Mouse (Mus musculus): ENCODE measurements at regions not wholly inside any gene's neighbourhood (a gene's known extent, or its start where the extent isn't known, plus 50 kb on each side); places are given as distances from the start of the nearest gene placed in this dataset.

DNA sequence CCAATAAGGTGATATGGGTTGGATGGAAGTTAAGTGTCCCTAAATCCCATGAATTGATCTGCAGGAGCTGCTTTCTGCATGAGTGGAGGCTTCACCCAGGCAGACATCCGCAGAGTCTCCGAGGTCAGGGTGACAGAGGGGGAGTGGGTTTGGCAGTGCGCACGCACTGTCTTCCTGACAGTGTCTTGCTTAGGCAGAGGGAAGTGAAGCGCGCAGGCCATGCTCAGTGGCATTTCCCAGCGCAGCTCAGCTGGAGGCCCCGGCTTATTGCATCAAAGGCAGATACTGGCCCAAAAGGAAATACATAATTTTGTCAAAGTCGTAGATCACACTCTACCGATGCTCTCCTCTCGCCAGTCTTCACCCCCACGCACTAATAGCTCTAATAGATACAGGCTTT, 252.7 kb upstream of the Dnajc24 start:
- no peaks in the 10 kb centered on the region for H3K27me3 ChIP-seq (ENCODE audit: control insufficient read depth, insufficient read depth, low read length)
- H3K4me2 ChIP-seq (replicated peaks; ENCODE audit: low read depth, low read length, severe bottlenecking): no peak overlapping the region
- H3K9me3 ChIP-seq (ENCODE audit: control insufficient read depth, low read length): no peaks in the 10 kb centered on the region
- H3K36me3 ChIP-seq (ENCODE audit: control insufficient read depth, insufficient read depth, low read length): no peaks in the 10 kb centered on the region
- TF ChIP-seq POLR2A (IDR thresholded peaks at IDR 0.05; ENCODE audit: borderline replicate concordance, extremely low read depth, insufficient read depth, insufficient read length): no peak
- H3K27ac ChIP-seq (replicated peaks; ENCODE audit: low read depth, low read length): no peak overlapping the region
- H3K4me1 ChIP-seq (ENCODE audit: control insufficient read depth, insufficient read depth, low read length): no peaks in the 10 kb centered on the region
- H3K4me3 ChIP-seq (replicated peaks; ENCODE audit: low read length): no peak overlapping the region
- DNase-seq (ENCODE audit: low spot score) (no peak), ATAC-seq (ENCODE audit: low FRiP score, low read depth) (no peak)
- 57% methylated on average over 12 of the region's 12 CpGs for WGBS
- no peak overlapping the region for H3K9ac ChIP-seq (ENCODE audit: low read depth, low read length, severe bottlenecking)

DNA sequence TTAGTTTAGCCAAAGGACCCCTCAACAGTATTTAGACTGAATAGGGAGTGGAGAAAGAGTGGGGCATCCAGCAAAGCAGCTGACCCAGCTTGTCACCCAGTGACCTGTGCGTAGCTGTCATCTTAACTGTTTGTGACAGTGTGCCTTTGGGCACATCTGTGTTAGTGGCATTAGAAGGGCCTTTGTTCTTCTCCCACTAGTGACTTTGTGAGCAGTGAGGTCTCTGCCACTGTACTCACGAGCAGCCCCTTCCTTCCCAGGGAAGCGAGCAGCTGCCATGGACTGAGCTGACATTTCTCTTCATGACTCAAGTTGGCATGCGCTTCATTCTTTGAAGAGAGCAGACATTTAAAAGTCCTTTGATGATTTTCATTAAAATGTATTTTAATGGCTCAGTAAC, 231.0 kb upstream of the Dnajc24 start:
- Histone ChIP-seq H3K4me3 (replicated peaks; ENCODE audit: low read length) (no peak overlapping the region), H3K27ac (replicated peaks; ENCODE audit: low read depth, low read length) (no peak overlapping the region), H3K9me3 (ENCODE audit: control insufficient read depth, low read length) (no peaks in the 10 kb centered on the region), H3K36me3 (ENCODE audit: control insufficient read depth, insufficient read depth, low read length) (no peaks in the 10 kb centered on the region), H3K27me3 (ENCODE audit: control insufficient read depth, insufficient read depth, low read length) (no peaks in the 10 kb centered on the region), H3K4me1 (ENCODE audit: control insufficient read depth, insufficient read depth, low read length) (no peaks in the 10 kb centered on the region), H3K9ac (ENCODE audit: low read depth, low read length, severe bottlenecking) (no peak overlapping the region), H3K4me2 (replicated peaks; ENCODE audit: low read depth, low read length, severe bottlenecking) (no peak overlapping the region)
- TF ChIP-seq POLR2A (IDR thresholded peaks at IDR 0.05; ENCODE audit: borderline replicate concordance, extremely low read depth, insufficient read depth, insufficient read length): no peak
- no peak for DNase-seq (ENCODE audit: low spot score)
- no peak for ATAC-seq (ENCODE audit: low FRiP score, low read depth)
- 75% methylated on average over 4 of the region's 4 CpGs for WGBS

DNA sequence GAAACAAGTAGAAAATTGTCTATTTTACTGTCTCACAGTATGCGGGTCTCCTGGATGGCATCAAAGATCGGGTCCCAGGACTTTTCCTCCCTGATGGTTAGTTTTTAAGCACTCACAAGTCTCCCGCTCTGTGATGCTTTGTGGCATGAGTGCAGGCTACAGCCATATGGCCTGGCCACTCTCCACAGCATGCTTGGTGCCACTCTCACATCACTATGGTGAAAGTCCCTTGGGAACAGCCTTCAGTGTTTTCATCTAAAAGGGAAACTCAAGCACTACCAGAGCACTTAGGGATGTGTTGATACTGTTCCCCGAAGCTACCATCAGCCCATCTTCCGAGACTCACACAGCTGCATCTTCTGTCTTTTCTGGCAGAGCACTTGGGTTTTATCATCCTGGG, 227.8 kb upstream of the Dnajc24 start:
- Histone ChIP-seq H3K36me3 (ENCODE audit: control insufficient read depth, insufficient read depth, low read length) (no peaks in the 10 kb centered on the region), H3K9me3 (ENCODE audit: control insufficient read depth, low read length) (no peaks in the 10 kb centered on the region), H3K4me2 (replicated peaks; ENCODE audit: low read depth, low read length, severe bottlenecking) (no peak overlapping the region), H3K27ac (replicated peaks; ENCODE audit: low read depth, low read length) (no peak overlapping the region), H3K4me3 (replicated peaks; ENCODE audit: low read length) (no peak overlapping the region), H3K27me3 (ENCODE audit: control insufficient read depth, insufficient read depth, low read length) (no peaks in the 10 kb centered on the region), H3K9ac (ENCODE audit: low read depth, low read length, severe bottlenecking) (no peak overlapping the region), H3K4me1 (ENCODE audit: control insufficient read depth, insufficient read depth, low read length) (no peaks in the 10 kb centered on the region)
- 84% methylated on average over 5 of the region's 5 CpGs for WGBS
- DNase-seq (ENCODE audit: low spot score) (no peak), ATAC-seq (ENCODE audit: low FRiP score, low read depth) (no peak)
- TF ChIP-seq POLR2A (IDR thresholded peaks at IDR 0.05; ENCODE audit: borderline replicate concordance, extremely low read depth, insufficient read depth, insufficient read length): no peak

DNA sequence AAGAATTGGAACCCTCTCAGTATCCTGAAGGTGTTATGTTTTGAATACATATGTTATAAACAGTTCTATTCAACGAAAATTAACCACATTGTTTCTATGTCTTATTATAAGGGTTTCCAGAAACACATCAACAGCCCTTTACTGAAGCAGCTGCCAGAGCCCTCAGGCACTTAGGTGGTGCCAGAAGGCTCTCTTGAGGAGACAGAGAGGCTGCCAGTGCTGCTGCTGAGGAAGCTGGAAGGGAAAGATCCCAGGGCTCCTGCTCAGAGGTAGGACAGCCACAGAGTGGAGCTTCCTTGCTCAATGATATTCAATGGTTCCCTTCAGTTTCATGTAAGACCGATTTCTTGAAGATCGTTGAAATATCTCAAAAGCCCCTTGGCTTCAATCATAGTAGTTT, 226.7 kb upstream of the Dnajc24 start:
- Histone ChIP-seq H3K27ac (replicated peaks; ENCODE audit: low read depth, low read length) (no peak overlapping the region), H3K4me2 (replicated peaks; ENCODE audit: low read depth, low read length, severe bottlenecking) (no peak overlapping the region), H3K9me3 (ENCODE audit: control insufficient read depth, low read length) (no peaks in the 10 kb centered on the region), H3K4me1 (ENCODE audit: control insufficient read depth, insufficient read depth, low read length) (no peaks in the 10 kb centered on the region), H3K9ac (ENCODE audit: low read depth, low read length, severe bottlenecking) (no peak overlapping the region), H3K36me3 (ENCODE audit: control insufficient read depth, insufficient read depth, low read length) (no peaks in the 10 kb centered on the region), H3K4me3 (replicated peaks; ENCODE audit: low read length) (no peak overlapping the region), H3K27me3 (ENCODE audit: control insufficient read depth, insufficient read depth, low read length) (no peaks in the 10 kb centered on the region)
- TF ChIP-seq POLR2A (IDR thresholded peaks at IDR 0.05; ENCODE audit: borderline replicate concordance, extremely low read depth, insufficient read depth, insufficient read length): no peak
- DNase-seq (ENCODE audit: low spot score) (no peak), ATAC-seq (ENCODE audit: low FRiP score, low read depth) (no peak)
- WGBS: 81% methylated on average over 3 of the region's 3 CpGs

DNA sequence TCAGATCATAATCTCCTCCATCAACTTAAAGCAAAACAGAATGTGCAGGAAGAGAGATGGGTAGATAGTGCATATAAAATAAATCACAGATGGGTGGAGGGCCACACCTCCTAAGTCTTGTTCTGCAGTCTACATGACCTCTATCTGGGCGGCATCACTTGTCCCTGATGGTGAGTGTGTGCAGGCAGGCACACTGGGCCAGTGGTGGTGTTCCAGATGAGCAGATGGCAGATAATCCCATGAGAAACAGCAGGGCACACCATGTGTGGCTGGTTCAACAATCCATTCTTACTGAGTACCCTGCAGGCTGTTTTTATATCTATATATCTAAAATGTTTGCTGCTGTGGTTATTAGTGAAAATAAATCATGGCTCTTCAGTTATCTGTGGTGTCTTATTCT, 224.9 kb upstream of the Dnajc24 start:
- DNase-seq (ENCODE audit: low spot score) (no peak), ATAC-seq (ENCODE audit: low FRiP score, low read depth) (no peak)
- Histone ChIP-seq H3K27ac (replicated peaks; ENCODE audit: low read depth, low read length) (no peak overlapping the region), H3K36me3 (ENCODE audit: control insufficient read depth, insufficient read depth, low read length) (no peaks in the 10 kb centered on the region), H3K27me3 (ENCODE audit: control insufficient read depth, insufficient read depth, low read length) (no peaks in the 10 kb centered on the region), H3K4me3 (replicated peaks; ENCODE audit: low read length) (no peak overlapping the region), H3K4me2 (replicated peaks; ENCODE audit: low read depth, low read length, severe bottlenecking) (no peak overlapping the region), H3K9ac (ENCODE audit: low read depth, low read length, severe bottlenecking) (no peak overlapping the region), H3K4me1 (ENCODE audit: control insufficient read depth, insufficient read depth, low read length) (no peaks in the 10 kb centered on the region), H3K9me3 (ENCODE audit: control insufficient read depth, low read length) (no peaks in the 10 kb centered on the region)
- 56% methylated on average over 1 of the region's 1 CpGs for WGBS
- no peak for TF ChIP-seq POLR2A (IDR thresholded peaks at IDR 0.05; ENCODE audit: borderline replicate concordance, extremely low read depth, insufficient read depth, insufficient read length)

DNA sequence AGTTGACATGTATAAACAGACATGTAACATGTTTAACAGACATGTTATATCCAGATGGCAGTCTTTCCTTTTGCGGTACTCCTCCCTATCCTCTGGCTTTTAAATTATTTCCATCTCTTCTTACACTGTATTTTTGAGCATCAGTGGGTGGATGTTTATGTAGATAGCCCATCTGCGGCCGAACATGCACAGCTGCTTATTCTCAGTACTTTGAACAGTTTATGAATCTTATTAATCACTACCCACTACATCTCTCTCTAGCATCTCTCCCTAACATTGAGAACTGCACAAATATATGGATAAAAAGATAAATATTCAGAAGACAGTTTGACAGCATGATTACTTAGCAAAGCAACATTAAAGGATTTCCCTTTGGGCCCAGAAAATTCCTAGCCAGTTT, 212.8 kb upstream of the Dnajc24 start:
- Histone ChIP-seq H3K9me3 (ENCODE audit: control insufficient read depth, low read length) (no peaks in the 10 kb centered on the region), H3K4me2 (replicated peaks; ENCODE audit: low read depth, low read length, severe bottlenecking) (no peak overlapping the region), H3K4me1 (ENCODE audit: control insufficient read depth, insufficient read depth, low read length) (no peaks in the 10 kb centered on the region), H3K27me3 (ENCODE audit: control insufficient read depth, insufficient read depth, low read length) (no peaks in the 10 kb centered on the region), H3K4me3 (replicated peaks; ENCODE audit: low read length) (no peak overlapping the region), H3K36me3 (ENCODE audit: control insufficient read depth, insufficient read depth, low read length) (no peaks in the 10 kb centered on the region), H3K9ac (ENCODE audit: low read depth, low read length, severe bottlenecking) (no peak overlapping the region), H3K27ac (replicated peaks; ENCODE audit: low read depth, low read length) (no peak overlapping the region)
- TF ChIP-seq POLR2A (IDR thresholded peaks at IDR 0.05; ENCODE audit: borderline replicate concordance, extremely low read depth, insufficient read depth, insufficient read length): no peak
- DNase-seq (ENCODE audit: low spot score) (no peak), ATAC-seq (ENCODE audit: low FRiP score, low read depth) (no peak)
- 84% methylated on average over 3 of the region's 3 CpGs for WGBS
